Mouse (Mus musculus): ENCODE measurements at regions not wholly inside any gene's neighbourhood (a gene's known extent, or its start where the extent isn't known, plus 50 kb on each side); places are given as distances from the start of the nearest gene placed in this dataset.

GRCm38 (mm10) chr14:67133221-67133620 lies 1124.2 kb upstream of the Gulo start:
- no peak for ATAC-seq (replicated peaks; ENCODE audit: low FRiP score)
- no peaks in the 10 kb centered on the region for H3K36me3 ChIP-seq (ENCODE audit: control insufficient read depth, insufficient read depth, low read length)
- no peak overlapping the region for H3K9ac ChIP-seq (ENCODE audit: low read depth, low read length)
- H3K27me3 ChIP-seq (replicated peaks; ENCODE audit: control insufficient read depth, insufficient read depth, low read length) = no peaks in the 10 kb centered on the region
- H3K4me3 ChIP-seq (ENCODE audit: low read depth, low read length) = no peak overlapping the region
- no peaks in the 10 kb centered on the region for H3K4me1 ChIP-seq (replicated peaks; ENCODE audit: control insufficient read depth, insufficient read depth, low read length)
- no peak for DNase-seq (ENCODE audit: low spot score)
- WGBS = 55% methylated on average over 6 of the region's 6 CpGs
- H3K9me3 ChIP-seq (ENCODE audit: control insufficient read depth, low read length) = no peaks in the 10 kb centered on the region
- H3K4me2 ChIP-seq = no peak overlapping the region
- no peak overlapping the region for H3K27ac ChIP-seq (ENCODE audit: low read depth, low read length)

GRCm38 (mm10) chr14:67127118-67127517 lies 1118.1 kb upstream of the Gulo start:
- Histone ChIP-seq H3K36me3 (ENCODE audit: control insufficient read depth, insufficient read depth, low read length) (no peaks in the 10 kb centered on the region), H3K4me1 (replicated peaks; ENCODE audit: control insufficient read depth, insufficient read depth, low read length) (no peaks in the 10 kb centered on the region), H3K9ac (ENCODE audit: low read depth, low read length) (no peak overlapping the region), H3K4me3 (ENCODE audit: low read depth, low read length) (no peak overlapping the region), H3K4me2 (no peak overlapping the region), H3K9me3 (ENCODE audit: control insufficient read depth, low read length) (no peaks in the 10 kb centered on the region), H3K27me3 (replicated peaks; ENCODE audit: control insufficient read depth, insufficient read depth, low read length) (no peaks in the 10 kb centered on the region), H3K27ac (ENCODE audit: low read depth, low read length) (no peak overlapping the region)
- 85% methylated on average over 7 of the region's 7 CpGs for WGBS
- DNase-seq (ENCODE audit: low spot score) (no peak), ATAC-seq (replicated peaks; ENCODE audit: low FRiP score) (no peak)

GRCm38 (mm10) chr14:67126254-67126653 lies 1117.2 kb upstream of the Gulo start:
- Histone ChIP-seq H3K9me3 (ENCODE audit: control insufficient read depth, low read length) (no peaks in the 10 kb centered on the region), H3K4me3 (ENCODE audit: low read depth, low read length) (no peak overlapping the region), H3K9ac (ENCODE audit: low read depth, low read length) (no peak overlapping the region), H3K4me2 (no peak overlapping the region), H3K27me3 (replicated peaks; ENCODE audit: control insufficient read depth, insufficient read depth, low read length) (no peaks in the 10 kb centered on the region), H3K36me3 (ENCODE audit: control insufficient read depth, insufficient read depth, low read length) (no peaks in the 10 kb centered on the region), H3K27ac (ENCODE audit: low read depth, low read length) (no peak overlapping the region), H3K4me1 (replicated peaks; ENCODE audit: control insufficient read depth, insufficient read depth, low read length) (no peaks in the 10 kb centered on the region)
- ATAC-seq (replicated peaks; ENCODE audit: low FRiP score) (no peak), DNase-seq (ENCODE audit: low spot score) (no peak)
- 68% methylated on average over 6 of the region's 6 CpGs for WGBS

GRCm38 (mm10) chr14:67123300-67123699 lies 1114.3 kb upstream of the Gulo start:
- H3K4me2 ChIP-seq = no peak overlapping the region
- DNase-seq (ENCODE audit: low spot score) (no peak), ATAC-seq (replicated peaks; ENCODE audit: low FRiP score) (no peak)
- H3K4me3 ChIP-seq (ENCODE audit: low read depth, low read length) = no peak overlapping the region
- H3K4me1 ChIP-seq (replicated peaks; ENCODE audit: control insufficient read depth, insufficient read depth, low read length) = no peaks in the 10 kb centered on the region
- H3K9ac ChIP-seq (ENCODE audit: low read depth, low read length) = no peak overlapping the region
- H3K9me3 ChIP-seq (ENCODE audit: control insufficient read depth, low read length) = no peaks in the 10 kb centered on the region
- 81% methylated on average over 7 of the region's 7 CpGs for WGBS
- no peaks in the 10 kb centered on the region for H3K36me3 ChIP-seq (ENCODE audit: control insufficient read depth, insufficient read depth, low read length)
- H3K27me3 ChIP-seq (replicated peaks; ENCODE audit: control insufficient read depth, insufficient read depth, low read length) = no peaks in the 10 kb centered on the region
- no peak overlapping the region for H3K27ac ChIP-seq (ENCODE audit: low read depth, low read length)
